Mouse (Mus musculus) heart, postnatal 0 days (tissue): ENCODE data around the gene Slc39a11.

Experiments used
- CTCF ChIP-seq: IDR thresholded peaks from 2 replicates; pipeline ENCODE4 v1.5.1; 2016; ENCODE audit warnings: antibody characterized with exemption, control low read depth, low read depth
- EP300 ChIP-seq: IDR thresholded peaks from 2 replicates; pipeline ENCODE4 v1.6.1; 2016; ENCODE audit warnings: antibody characterized with exemption, low read depth

DNA sequence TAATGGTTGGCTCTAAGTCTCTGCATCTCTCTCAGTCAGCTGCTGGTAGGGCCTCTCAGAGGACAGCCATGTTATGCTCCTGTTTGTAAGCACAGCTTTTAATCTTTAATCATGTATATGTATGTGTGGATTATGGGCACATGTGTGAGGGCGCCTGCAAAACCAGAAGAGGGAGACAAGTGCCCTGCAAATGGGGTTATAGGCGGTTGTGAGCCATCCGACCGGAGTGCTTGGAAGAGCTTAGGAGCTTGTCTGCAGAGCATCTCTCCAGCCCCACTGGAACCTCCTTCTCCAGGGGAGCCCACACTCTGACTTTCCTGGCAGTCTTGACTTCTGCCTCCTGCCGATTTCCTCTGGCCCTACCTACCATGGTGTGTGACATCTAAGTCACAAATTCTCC, 211.0 kb downstream of the Slc39a11 start:
- TF ChIP-seq CTCF (no peak), EP300 (no peak)
